Mouse (Mus musculus) MEL (cell line): Measurements from ENCODE around the gene Grm1. TPM values are rescaled to one million over a fixed set of nuclear protein-coding genes. Genes with fewer than 3 reads are reported as not detected.

Experiments used
- DNase-seq: peaks from one replicate; pipeline ENCODE4 v3.0.0; 2011; ENCODE audit warnings: low read depth, low spot score
- H3K27ac ChIP-seq: 2 replicates; pipeline ENCODE4 v1.5.1; 2012; ENCODE audit warnings: low read depth, mild to moderate bottlenecking, control low read depth, low read length, moderate library complexity; ENCODE audit not compliant: control insufficient read depth
- H3K27me3 ChIP-seq, 2 experiments: fragments of 150-350 bp in 1 of 2; sonication (generic) in 1 of 2; 2 replicates each; pipeline ENCODE4 v1.6.1; 2012; ENCODE audit warnings: low read length in 2 of 2, mild to moderate bottlenecking in 2 of 2, improper control_type of control experiment in 1 of 2, moderate library complexity in 1 of 2; ENCODE audit not compliant: insufficient read depth in 2 of 2, control insufficient read depth in 1 of 2
- H3K36me3 ChIP-seq, 2 experiments: 2 replicates each; pipeline ENCODE4 v1.6.1; 2012 to 2014; ENCODE audit warnings: low read length in 2 of 2, improper control_type of control experiment in 1 of 2, inconsistent platforms in 1 of 2, mild to moderate bottlenecking in 1 of 2; ENCODE audit not compliant: insufficient read depth in 2 of 2, control insufficient read depth in 1 of 2
- H3K4me1 ChIP-seq, 2 experiments: fragments of 150-350 bp in 1 of 2; sonication (generic) in 1 of 2; 2 replicates each; pipeline ENCODE4 v1.6.1; 2012; ENCODE audit warnings: low read length in 2 of 2, improper control_type of control experiment in 1 of 2, mild to moderate bottlenecking in 1 of 2; ENCODE audit not compliant: insufficient read depth in 2 of 2, control insufficient read depth in 1 of 2
- H3K4me3 ChIP-seq, 2 experiments: fragments of 150-350 bp in 1 of 2; sonication (generic) in 1 of 2; 2 replicates each; pipeline ENCODE4 v1.5.1; 2012; ENCODE audit warnings: low read depth in 2 of 2, low read length in 2 of 2, mild to moderate bottlenecking in 2 of 2, moderate library complexity in 2 of 2, control low read depth in 1 of 2, improper control_type of control experiment in 1 of 2; ENCODE audit not compliant: control insufficient read depth in 1 of 2, insufficient read depth in 1 of 2
- H3K79me2 ChIP-seq: 2 replicates; pipeline ENCODE4 v1.6.1; 2012; ENCODE audit warnings: mild to moderate bottlenecking, low read length, moderate library complexity; ENCODE audit not compliant: control insufficient read depth, poor library complexity, insufficient read depth
- H3K9ac ChIP-seq: 2 replicates; pipeline ENCODE4 v1.6.1; 2012; ENCODE audit warnings: low read depth, mild to moderate bottlenecking, control low read depth, low read length, moderate library complexity; ENCODE audit not compliant: control insufficient read depth, poor library complexity, severe bottlenecking
- H3K9me3 ChIP-seq: fragments of 150-350 bp; sonication (generic); replicated peaks from 2 replicates; pipeline ENCODE4 v1.6.1; 2012; ENCODE audit warnings: mild to moderate bottlenecking, low read length, improper control_type of control experiment, moderate library complexity; ENCODE audit not compliant: insufficient read depth
- CTCF ChIP-seq, 3 experiments: IDR thresholded peaks in 2 of 3; conservative IDR thresholded peaks in 1 of 3; 2 replicates each; pipeline ENCODE4 v1.5.1; 2011 to 2012; ENCODE audit warnings: low read length in 3 of 3, low read depth in 2 of 3, mild to moderate bottlenecking in 2 of 3, improper control_type of control experiment in 1 of 3, inconsistent platforms in 1 of 3, mixed read lengths in 1 of 3, moderate library complexity in 1 of 3; ENCODE audit not compliant: control insufficient read depth in 1 of 3, insufficient read depth in 1 of 3, poor library complexity in 1 of 3, severe bottlenecking in 1 of 3
- ETS1 ChIP-seq: IDR thresholded peaks from 2 replicates; pipeline ENCODE4 v1.6.1; 2012; ENCODE audit warnings: low read depth, mild to moderate bottlenecking, inconsistent platforms, low read length, improper control_type of control experiment, moderate library complexity
- GATA1 ChIP-seq: IDR thresholded peaks from 2 replicates; pipeline ENCODE4 v1.6.1; 2011; ENCODE audit warnings: low read depth, low read length, improper control_type of control experiment
- KAT2A ChIP-seq: conservative IDR thresholded peaks from 2 replicates; pipeline ENCODE4 v1.6.1; 2012; ENCODE audit warnings: low read depth, low read length, improper control_type of control experiment, inconsistent platforms
- MAFK ChIP-seq: IDR thresholded peaks from 2 replicates; pipeline ENCODE4 v1.6.1; 2011; ENCODE audit warnings: low read depth, mild to moderate bottlenecking, low read length, improper control_type of control experiment, borderline replicate concordance
- MAZ ChIP-seq: IDR thresholded peaks from 2 replicates; pipeline ENCODE4 v1.6.1; 2012; ENCODE audit warnings: low read depth, mild to moderate bottlenecking, inconsistent platforms, low read length, improper control_type of control experiment
- MXI1 ChIP-seq: IDR thresholded peaks from 2 replicates; pipeline ENCODE4 v1.6.1; 2011; ENCODE audit warnings: mild to moderate bottlenecking, low read depth, low read length, improper control_type of control experiment
- MYC ChIP-seq: IDR thresholded peaks from 2 replicates; pipeline ENCODE4 v1.6.1; 2011; ENCODE audit warnings: low read depth, mild to moderate bottlenecking, low read length, improper control_type of control experiment, moderate library complexity
- POLR2A ChIP-seq, 2 experiments: IDR thresholded peaks; 2 replicates each; pipeline ENCODE4 v1.6.1; 2011 to 2012; ENCODE audit warnings: low read length in 2 of 2, mild to moderate bottlenecking in 2 of 2, control low read depth in 1 of 2, improper control_type of control experiment in 1 of 2, low read depth in 1 of 2, moderate library complexity in 1 of 2; ENCODE audit not compliant: control insufficient read depth in 1 of 2, insufficient read depth in 1 of 2, poor library complexity in 1 of 2
- POLR2AphosphoS2 ChIP-seq: IDR thresholded peaks from 2 replicates; pipeline ENCODE4 v1.6.1; 2011; ENCODE audit warnings: low read length, improper control_type of control experiment
- SMC3 ChIP-seq: IDR thresholded peaks from 2 replicates; pipeline ENCODE4 v1.6.1; 2011; ENCODE audit warnings: low read depth, low read length, improper control_type of control experiment
- UBTF ChIP-seq: IDR thresholded peaks from 2 replicates; pipeline ENCODE4 v1.6.1; 2012; ENCODE audit warnings: low read depth, mild to moderate bottlenecking, inconsistent platforms, low read length, improper control_type of control experiment, moderate library complexity, borderline replicate concordance; ENCODE audit not compliant: insufficient read depth
- USF1 ChIP-seq: IDR thresholded peaks from 2 replicates; pipeline ENCODE4 v1.6.1; 2014; ENCODE audit warnings: low read depth, mild to moderate bottlenecking, inconsistent platforms, low read length, improper control_type of control experiment, moderate library complexity
- ZKSCAN1 ChIP-seq: IDR thresholded peaks from 2 replicates; pipeline ENCODE4 v1.6.1; 2012; ENCODE audit warnings: low read depth, mild to moderate bottlenecking, inconsistent platforms, low read length, improper control_type of control experiment, moderate library complexity
- ZNF384 ChIP-seq: IDR thresholded peaks from 2 replicates; pipeline ENCODE4 v1.6.1; 2012; ENCODE audit warnings: low read depth, mild to moderate bottlenecking, inconsistent platforms, low read length, improper control_type of control experiment
- polyA plus RNA-seq, 2 experiments: library from polyadenylated mRNA; stranded (reverse) in 1 of 2; unstranded in 1 of 2; fragments of >175 nt in 1 of 2; fragments of >200 nt in 1 of 2; gene quantifications; 2 replicates each; pipeline versions ENCODE4 v1.2.1 to v1.2.4; 2012; ENCODE audit warnings: low replicate concordance in 2 of 2, low read depth in 1 of 2; ENCODE audit not compliant: insufficient read length in 2 of 2, insufficient read depth in 1 of 2, missing spikeins in 1 of 2
- total RNA-seq: library from RNA; depleted of rRNA; stranded (reverse); fragments of 300-350 nt; gene quantifications from 2 replicates; pipeline ENCODE4 v1.2.3, GENCODE M21; 2012

The Grm1 gene
- total and polyA plus RNA-seq, 3 experiments, result not detected

DNA sequence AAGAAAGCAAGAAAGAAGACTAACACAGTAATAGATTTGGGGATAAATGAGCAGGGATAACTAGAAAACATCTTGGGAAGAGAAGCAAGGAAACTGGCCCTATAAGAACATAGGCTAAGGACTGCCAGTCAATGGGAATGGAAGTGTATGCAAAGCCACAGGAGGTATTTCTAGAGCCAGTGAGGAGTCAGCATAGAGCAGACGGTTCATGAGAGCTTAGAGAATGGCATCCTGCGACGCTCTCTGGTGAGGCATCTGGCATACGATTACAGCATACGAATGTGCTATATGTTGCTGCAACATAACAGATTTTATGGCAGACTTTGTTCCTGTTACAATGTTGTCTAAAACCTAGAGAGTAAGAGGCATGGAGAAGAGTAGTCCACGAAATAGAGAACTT is 139.9 kb downstream of the Grm1 start:
- H3K9me3 ChIP-seq, result no peaks in the 10 kb centered on the region
- no peaks in the 10 kb centered on the region for H3K79me2 ChIP-seq
- no peak overlapping the region for H3K4me3 ChIP-seq
- H3K36me3 ChIP-seq, result no peaks in the 10 kb centered on the region
- H3K27ac ChIP-seq, result no peak overlapping the region
- no peak for TF ChIP-seq ZKSCAN1
- DNase-seq, result no peak
- H3K9ac ChIP-seq, result no peak overlapping the region
- no peaks in the 10 kb centered on the region for H3K4me1 ChIP-seq
- no peaks in the 10 kb centered on the region; a peak in 1 of 4 replicates for H3K27me3 ChIP-seq

DNA sequence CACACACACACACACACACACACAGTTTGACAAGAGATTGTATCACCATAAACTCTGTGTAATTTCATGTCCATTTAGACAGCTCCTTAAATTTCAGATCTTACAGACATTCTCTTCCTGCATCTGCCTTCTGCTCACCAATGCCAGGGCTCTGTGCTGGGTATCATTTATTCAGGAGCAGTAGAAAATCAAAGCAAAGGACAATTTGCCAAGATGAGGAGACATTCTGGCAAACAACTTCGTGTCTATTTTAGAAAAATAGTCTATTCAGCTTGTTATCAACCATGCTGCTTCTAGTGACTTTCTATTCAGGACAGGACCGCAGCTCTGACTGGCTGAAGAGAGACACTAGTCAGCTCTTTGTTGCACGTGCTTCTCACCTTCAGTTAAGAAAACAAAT is 146.3 kb downstream of the Grm1 start:
- Histone ChIP-seq H3K36me3 (no peaks in the 10 kb centered on the region), H3K9me3 (no peaks in the 10 kb centered on the region), H3K27me3 (no peaks in the 10 kb centered on the region), H3K4me1 (no peaks in the 10 kb centered on the region), H3K27ac (no peak overlapping the region), H3K4me3 (no peak overlapping the region), H3K79me2 (no peaks in the 10 kb centered on the region), H3K9ac (no peak overlapping the region)
- no peak for DNase-seq
- TF ChIP-seq GATA1 (no peak), MYC (no peak), MAFK (no peak), MXI1 (no peak), MAZ (no peak), CTCF (IDR thresholded peaks at IDR 0.05 in 2 of 3, conservative IDR thresholded peaks at IDR 0.05 in 1 of 3; ENCODE audit: control insufficient read depth in 1 of 3, insufficient read depth in 1 of 3, low read depth in 2 of 3, low read length in 3 of 3, poor library complexity in 1 of 3, severe bottlenecking in 1 of 3) (no peak), ZNF384 (no peak), KAT2A (no peak)

DNA sequence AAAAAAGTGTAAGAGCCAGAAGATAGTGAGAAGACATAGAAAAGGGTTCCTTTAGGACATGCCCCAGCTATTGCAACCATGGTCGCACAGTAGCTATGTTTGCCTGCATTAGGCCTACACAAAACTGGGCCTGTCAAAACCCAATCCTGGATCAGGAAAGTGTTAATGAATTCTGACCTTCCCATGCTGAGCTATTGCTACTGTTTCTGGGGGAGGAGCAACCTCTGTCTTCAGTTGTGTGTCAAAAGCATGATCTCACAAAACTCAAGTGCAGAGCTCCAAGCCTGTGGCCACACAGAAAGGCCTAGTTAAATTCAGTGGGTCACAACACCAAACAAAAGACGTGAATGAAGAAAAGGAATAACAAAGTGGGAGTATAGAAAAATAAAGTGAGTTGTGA is 152.5 kb downstream of the Grm1 start:
- no peak overlapping the region for H3K27ac ChIP-seq
- no peak overlapping the region for H3K9ac ChIP-seq
- TF ChIP-seq UBTF (no peak), POLR2AphosphoS2 (no peak), SMC3 (no peak), POLR2A (IDR thresholded peaks at IDR 0.05; ENCODE audit: control insufficient read depth in 1 of 2, insufficient read depth in 1 of 2, low read depth in 1 of 2, low read length in 2 of 2, poor library complexity in 1 of 2) (no peak), ZNF384 (no peak), GATA1 (no peak), ZKSCAN1 (no peak), ETS1 (no peak), USF1 (no peak)
- H3K4me3 ChIP-seq, result no peak overlapping the region
- no peak for DNase-seq
- no peaks in the 10 kb centered on the region for H3K79me2 ChIP-seq
- H3K27me3 ChIP-seq, result no peaks in the 10 kb centered on the region
- no peaks in the 10 kb centered on the region for H3K36me3 ChIP-seq
- H3K4me1 ChIP-seq, result no peaks in the 10 kb centered on the region
- no peaks in the 10 kb centered on the region for H3K9me3 ChIP-seq
